Mouse (Mus musculus) v-Abl transformed pro-B cells (cell line): ENCODE data around the gene Fign.

Source experiments
- in situ Hi-C, 2 experiments: fragments of 400-800 bp; cut with MboI; formaldehyde crosslinking; loops; one replicate each; pipeline ENCODE4 v1.15.1; 2025; ENCODE audit not compliant: unreplicated experiment in 2 of 2

Gene Fign

DNA sequence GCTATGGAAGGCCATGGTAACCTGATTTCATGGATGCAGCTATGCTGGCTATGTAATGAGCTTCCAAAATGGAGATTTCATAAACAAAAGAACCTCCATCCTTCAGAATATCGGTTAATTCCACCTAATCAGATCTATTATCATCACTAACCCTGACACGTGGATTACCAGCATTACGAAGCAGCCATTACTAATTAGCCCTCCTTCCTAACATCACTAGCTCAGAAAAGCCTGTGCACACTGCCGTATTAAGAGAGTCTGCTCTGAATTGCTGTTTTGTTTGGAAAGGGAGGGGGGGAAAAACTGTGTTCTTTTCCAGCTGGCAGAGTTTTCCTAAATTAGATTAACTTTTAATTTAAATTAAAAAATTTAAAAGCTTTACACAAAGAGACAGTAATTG, 32.3 kb downstream of the Fign start:
- in situ Hi-C loops: no loop called here

DNA sequence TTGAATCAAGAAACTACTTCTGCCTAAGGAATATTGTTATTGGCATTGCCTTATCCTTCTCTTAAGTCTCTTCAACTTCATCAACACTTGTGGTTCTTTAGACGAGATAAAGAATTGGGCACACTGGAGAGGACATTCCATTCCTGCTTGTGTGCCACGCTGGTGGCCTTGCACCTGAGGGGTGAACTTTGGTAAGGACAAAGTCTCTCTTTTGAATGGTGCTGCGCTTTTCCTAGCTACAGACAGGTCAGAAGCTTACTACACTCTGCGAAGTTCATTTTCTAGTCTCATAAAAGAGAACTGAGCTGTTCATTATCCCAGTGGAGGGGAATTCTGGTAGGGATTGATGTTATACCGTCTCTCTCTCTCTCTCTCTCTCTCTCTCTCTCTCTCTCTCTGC, 38.4 kb downstream of the Fign start:
- in situ Hi-C loops: no loop called here

DNA sequence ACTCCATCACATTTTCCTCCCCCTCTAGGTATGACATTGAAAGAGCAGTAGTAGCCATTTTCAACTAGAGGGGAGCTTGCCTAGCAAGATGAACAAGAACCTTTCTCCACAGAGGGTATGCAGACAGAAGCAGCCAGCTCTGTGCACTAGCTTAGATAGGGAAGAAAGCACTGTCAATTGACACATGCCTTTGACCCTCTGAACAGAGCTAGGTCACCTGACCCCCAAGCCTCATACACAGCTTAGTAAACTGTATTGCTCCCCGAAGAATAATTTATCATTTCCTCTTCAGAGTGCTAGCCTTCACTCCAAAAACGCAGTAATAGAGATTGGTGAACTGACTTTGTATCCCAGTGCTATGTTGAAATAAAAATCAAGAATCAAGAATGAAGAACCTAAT, 49.7 kb downstream of the Fign start:
- in situ Hi-C loops: no loop called here

DNA sequence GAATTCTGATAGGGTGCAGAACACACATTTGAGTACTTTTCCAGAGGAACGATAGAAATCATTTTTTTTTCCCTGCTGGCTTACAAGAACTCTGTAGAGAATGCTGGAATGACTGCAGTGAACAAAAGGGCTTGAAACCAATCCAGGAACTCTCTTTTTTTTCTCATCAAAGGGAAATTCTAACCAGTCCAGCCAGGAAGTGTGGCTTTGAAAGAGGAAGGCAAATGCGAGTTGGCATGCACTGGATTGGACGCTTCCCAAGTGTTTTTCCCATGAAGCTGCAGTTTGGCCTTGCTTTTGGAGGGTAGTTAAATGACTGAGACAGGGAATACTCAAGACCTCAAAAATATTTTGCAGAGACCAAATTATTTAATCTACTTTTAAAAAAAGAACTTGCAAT, 54.7 kb downstream of the Fign start:
- in situ Hi-C loops: no loop called here

DNA sequence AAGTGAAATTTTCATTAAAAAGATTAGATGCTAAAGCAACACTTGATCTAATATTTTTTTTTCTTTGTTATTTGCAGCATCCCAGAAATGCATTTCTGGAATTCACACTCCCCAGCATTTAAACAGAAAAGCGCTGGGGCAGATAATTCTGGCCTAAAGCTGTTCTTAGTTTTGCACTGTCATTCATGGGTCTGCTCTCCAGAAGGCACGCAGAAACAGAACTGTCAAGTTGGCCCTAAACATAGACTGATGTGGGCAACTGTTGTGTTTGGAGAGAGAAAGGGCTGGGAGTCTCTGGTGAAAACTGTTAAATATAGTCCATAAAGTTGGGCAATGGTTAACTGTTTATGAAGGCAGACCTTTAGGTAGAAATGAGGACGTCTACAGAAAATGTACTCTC, 62.4 kb downstream of the Fign start:
- in situ Hi-C loops: no loop called here

DNA sequence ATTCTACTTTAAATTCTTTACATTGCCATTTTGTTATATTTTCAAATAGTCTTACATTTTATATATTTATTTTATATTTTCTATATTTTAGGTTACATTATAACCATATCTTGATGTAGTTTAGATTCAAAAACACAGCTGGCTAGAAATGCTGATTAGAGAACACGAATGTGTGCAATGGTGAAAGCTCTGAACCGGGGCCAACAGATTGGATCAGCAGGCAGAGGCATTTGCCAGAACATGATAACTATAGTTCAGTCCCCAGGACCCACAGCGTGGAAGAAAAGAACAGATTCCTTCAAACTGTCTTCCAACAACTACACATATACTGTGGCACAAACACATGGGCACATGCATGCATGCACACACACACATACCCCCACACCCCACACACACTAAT, 64.0 kb downstream of the Fign start:
- in situ Hi-C loops: no loop called here

DNA sequence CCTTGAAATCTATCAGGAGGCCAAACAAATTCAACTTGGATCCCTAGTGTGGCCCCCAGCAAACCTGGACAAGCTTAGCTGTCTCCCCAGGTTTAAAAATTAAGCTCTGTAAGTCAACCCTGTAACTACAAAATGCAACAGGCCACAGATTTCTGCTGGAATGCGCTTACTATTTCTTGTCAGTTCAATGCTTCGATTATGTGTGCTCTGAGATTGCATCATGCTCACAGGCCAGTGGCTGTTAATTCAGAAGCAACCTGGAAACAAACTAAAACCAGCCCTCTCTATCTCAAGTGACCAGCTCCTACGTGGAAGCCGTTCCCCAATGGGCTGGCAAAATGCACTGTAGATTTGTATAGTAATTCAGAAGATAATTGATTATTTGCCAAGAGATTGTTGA, 71.9 kb downstream of the Fign start:
- in situ Hi-C loops: no loop called here

DNA sequence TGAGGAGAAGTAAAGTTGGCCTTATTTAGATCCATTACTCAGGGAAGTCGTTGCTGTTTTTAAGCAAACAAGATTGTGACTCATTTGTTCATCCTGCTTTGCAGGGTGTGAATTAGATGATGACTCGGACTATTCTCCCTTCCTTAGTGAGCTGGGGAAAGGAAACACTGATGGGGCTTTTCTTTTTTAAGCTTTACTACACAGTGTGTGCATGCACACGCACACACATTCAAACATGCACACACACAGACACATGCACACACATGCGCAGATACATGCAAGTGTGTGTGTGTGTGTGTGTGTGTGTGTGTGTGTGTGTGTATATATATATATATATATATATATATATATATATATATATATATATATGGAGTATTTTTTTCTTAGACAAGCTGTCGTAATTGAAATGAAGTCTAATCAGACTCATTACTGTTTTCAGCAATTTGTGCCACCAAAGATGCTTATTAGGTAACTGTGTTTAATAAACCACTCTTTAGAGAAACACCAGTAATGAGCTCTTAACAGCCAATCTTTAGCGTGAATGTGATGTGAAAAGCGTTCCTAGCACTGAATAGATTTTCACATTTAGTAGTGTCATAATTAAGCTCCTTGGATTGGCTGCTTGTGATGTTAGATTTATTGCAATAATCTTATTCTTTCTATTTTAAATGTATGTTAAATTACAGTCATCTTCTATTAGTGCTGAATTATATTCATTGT, 103.4 kb downstream of the Fign start:
- in situ Hi-C loops: no loop called here

DNA sequence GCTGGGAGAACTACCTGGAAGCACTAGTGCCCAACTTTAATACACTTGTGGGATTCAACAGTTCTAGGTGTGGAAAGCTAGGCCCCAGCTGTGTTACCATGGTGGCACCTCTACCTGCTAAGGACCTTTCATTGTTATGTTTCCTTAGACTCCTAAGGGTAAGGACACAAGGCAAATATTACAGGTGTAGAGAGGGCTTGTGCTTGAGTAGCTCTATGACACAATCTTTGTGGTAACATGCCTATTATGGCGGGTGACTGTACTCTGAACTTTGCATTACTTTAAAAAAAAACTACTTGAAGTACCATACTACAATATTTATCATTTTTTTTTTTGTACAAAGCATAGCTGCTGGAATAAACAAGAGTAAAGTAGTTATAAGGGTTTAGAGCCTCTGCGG, 112.4 kb downstream of the Fign start:
- in situ Hi-C loops: no loop called here

DNA sequence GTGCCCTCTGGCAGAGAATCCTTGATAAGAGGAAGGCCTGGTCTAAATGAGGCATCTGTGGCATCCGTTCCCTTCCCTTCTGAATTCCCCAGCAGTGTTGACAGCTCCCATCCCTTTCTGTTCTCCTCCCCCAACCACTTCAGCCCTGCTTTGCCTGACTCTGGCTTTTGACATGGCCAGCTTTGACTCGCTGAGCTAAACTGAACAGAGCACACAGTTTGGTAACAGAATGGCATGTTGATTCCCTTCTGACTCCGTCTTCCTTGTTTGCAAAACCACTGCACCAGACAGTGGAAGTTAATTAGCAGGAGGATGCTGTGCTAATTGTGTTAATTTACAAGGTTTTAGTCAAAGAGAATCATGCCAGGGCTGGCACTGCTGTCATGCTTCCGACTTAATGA, 115.5 kb downstream of the Fign start:
- in situ Hi-C loops: no loop called here

DNA sequence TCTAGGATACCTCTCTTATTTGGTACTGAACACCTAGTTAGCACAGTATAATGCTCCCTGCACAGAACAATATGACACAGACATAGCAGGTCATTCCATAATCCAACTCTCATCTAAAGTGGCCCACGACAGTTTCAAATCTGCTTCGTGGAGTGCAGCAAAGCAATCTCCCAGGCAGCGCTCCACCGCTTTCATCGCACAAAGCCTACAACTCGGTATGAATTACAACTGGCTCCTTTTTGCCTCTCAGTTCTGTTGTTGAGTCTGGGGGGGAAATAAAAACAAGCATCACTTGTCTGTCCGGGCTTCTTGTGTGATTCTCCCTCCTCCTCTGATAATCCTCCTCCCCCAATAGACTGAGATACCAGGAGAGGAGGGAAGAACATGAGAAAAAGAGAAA, 116.4 kb downstream of the Fign start:
- in situ Hi-C loops: no loop called here

DNA sequence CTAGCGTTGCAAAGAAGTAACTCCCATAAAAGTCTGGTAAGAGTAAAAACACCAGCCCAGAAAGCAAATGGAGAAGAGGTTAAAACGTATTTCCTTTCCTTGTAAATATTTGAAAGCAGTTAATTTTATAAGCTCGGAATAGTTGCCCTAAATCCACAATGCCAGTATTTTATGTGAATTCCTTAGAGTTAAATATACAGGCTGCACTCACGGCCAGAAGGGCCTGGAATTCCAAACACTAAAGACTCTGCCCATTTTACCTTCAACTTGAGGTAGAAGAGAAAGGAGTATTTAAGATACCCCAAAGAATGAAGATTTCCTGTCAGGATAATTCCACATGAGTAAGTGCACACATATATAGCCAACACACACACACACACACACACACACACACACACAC, 128.2 kb downstream of the Fign start:
- in situ Hi-C loops: no loop called here

DNA sequence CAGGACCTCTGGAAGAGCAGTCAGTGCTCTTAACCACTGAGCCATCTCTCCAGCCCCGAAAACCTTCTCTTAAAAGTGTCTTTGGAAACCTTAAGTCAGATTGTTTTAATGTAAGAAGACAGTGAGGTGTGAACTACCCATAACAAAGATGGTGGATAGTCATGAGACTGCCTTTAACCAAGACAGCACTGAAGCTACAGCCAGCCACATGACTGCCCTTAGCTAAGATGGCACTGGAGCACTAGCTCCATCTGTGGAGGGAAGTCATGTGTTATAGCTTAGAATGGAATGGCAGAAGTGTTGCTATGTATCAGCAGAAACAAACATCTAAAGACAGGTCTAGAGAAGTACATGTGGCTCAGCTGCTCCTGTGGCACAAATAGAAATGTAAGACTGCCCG, 166.8 kb downstream of the Fign start:
- in situ Hi-C loops: no loop called here

DNA sequence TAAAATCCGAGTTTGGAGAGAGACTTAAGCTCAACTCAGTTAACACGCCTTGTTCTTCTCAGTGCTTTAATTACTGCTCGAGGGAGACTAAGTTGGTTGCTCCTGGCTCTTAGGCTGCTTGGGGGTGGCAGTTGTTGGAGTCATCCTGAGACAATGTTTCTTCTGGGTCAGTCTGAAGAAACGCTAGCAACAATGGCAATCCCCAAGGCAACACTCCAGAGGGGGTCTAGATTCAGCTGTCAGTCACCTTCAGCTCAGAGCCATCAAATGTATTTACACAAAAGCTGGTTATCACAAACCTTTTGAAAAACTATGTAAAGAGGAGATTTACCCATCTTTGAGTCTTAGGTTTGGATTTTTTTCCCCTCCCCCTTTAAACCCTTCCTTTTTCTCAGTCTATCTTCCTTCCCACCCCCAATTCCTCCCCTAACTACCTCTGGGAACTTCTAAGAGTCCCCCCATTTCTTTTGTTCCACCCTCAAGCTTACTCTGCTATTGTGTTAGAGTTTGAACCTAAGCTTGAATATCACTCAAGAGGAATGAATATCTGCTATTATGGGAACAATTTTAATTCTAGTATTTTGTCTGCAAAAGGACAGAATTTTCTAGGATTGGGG, 171.2 kb downstream of the Fign start:
- in situ Hi-C loops: no loop called here

DNA sequence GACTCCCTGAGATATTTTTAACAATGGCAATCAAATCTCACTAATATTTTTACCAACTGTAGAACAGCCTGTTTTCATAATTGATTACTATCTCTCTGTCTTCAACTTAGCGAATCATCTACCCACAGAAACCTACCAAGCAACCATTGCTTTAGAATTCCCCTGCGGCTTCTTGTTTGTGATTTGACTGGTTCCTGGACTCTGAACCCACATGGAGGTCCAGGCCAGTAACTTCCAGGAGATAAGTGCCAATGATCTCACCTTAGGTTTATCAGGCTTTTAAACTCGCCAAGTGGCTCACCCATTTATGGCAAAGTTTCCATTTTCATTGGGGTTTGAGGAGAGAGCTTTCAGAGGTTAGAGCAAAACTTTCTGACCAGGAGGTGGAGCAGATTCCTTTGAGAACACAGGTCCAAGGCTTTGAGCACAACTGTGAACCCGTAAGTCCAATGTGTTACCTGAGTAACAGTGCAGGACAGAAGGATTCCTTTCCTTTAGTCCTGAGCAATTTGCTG, 172.1 kb downstream of the Fign start:
- in situ Hi-C loops: no loop called here
